Mouse (Mus musculus): ENCODE data around the gene Sugt1. TPM values are rescaled to one million over a fixed set of nuclear protein-coding genes. Genes with fewer than 3 reads are reported as not detected.

The Sugt1 gene
- polyA plus RNA-seq, 1 experiment from 2014 or later, result 106 TPM

DNA sequence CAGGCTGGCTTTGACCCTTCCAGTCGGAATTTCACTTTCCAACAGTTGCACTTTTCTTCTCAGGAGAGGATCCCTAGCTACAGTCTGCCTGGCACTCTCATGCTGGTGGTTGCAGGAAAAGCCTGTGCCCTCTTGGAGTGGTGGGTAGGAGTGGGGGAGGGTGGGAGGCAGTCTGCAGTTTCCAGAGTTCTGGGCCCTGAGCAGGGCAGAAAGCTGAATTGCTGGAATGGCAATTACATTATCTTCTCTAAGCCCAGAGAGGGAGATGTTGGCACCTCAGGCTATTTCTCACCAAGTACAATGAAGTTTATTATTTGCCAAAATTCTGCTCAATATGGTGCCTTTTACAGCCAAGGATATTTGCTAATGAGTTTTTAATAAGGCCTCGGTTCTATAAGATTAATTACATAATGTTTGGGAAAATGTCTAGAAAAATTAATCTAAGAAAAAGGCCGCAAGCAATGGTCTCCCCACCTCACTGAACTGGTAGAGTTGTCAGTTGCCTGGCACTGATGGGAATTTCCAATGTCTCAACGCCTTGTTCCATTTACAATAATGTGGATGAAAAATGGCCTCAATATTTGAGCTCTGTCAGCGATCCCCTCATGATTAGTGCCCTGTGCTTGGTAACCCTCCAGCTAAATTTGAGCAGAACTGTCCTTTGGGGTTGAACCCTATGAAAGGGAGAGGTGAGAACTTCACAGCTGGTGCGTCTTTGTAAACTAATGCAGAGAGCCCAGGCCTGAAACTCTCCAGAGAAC is 71.4 kb downstream of the Sugt1 start:
- 77% methylated on average over 6 of the region's 6 CpGs for WGBS
- Histone ChIP-seq H3K4me1 (ENCODE audit: control insufficient read depth, insufficient read depth, low read length) (peaks cover 13% of the 10 kb centered on the region), H3K27ac (ENCODE audit: low read length) (no peak overlapping the region), H3K9me3 (replicated peaks; ENCODE audit: control insufficient read depth, low read length, poor library complexity, severe bottlenecking) (no peaks in the 10 kb centered on the region), H3K27me3 (ENCODE audit: control insufficient read depth, insufficient read depth, low read depth, low read length) (no peaks in the 10 kb centered on the region), H3K4me2 (ENCODE audit: low read length) (no peak overlapping the region), H3K9ac (ENCODE audit: low read depth, low read length) (no peak overlapping the region), H3K4me3 (ENCODE audit: low read depth, low read length) (no peak overlapping the region), H3K36me3 (ENCODE audit: control insufficient read depth, insufficient read depth, low read length) (no peaks in the 10 kb centered on the region)
- ATAC-seq, result no peak; the same call in 1 of the 2 replicates

DNA sequence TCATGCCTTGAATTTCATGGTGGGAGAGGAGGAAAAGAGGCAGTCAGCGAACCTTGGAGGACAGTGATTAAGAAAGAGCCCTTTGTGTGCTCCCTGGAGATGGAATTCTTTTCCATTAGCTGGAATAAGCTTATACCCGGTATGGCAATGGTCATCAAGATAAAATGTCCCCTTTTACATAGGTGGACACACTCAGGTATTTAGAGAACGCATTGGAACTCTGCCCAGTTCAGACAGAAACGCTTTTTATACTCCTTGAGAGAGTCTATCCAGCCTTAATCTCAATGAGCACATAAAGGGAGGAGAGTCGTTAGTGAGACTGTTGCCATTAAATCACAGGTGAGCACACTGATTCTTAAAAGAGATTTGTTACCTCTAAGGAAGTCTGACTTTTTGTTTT is 73.0 kb downstream of the Sugt1 start:
- Histone ChIP-seq H3K27me3 (ENCODE audit: control insufficient read depth, insufficient read depth, low read depth, low read length) (no peaks in the 10 kb centered on the region), H3K9me3 (replicated peaks; ENCODE audit: control insufficient read depth, low read length, poor library complexity, severe bottlenecking) (no peaks in the 10 kb centered on the region), H3K36me3 (ENCODE audit: control insufficient read depth, insufficient read depth, low read length) (no peaks in the 10 kb centered on the region), H3K4me2 (ENCODE audit: low read length) (no peak overlapping the region), H3K4me1 (ENCODE audit: control insufficient read depth, insufficient read depth, low read length) (peaks cover 13% of the 10 kb centered on the region), H3K4me3 (ENCODE audit: low read depth, low read length) (no peak overlapping the region), H3K27ac (ENCODE audit: low read length) (no peak overlapping the region), H3K9ac (ENCODE audit: low read depth, low read length) (no peak overlapping the region)
- 32% methylated on average over 5 of the region's 5 CpGs for WGBS
- ATAC-seq, result no peak

DNA sequence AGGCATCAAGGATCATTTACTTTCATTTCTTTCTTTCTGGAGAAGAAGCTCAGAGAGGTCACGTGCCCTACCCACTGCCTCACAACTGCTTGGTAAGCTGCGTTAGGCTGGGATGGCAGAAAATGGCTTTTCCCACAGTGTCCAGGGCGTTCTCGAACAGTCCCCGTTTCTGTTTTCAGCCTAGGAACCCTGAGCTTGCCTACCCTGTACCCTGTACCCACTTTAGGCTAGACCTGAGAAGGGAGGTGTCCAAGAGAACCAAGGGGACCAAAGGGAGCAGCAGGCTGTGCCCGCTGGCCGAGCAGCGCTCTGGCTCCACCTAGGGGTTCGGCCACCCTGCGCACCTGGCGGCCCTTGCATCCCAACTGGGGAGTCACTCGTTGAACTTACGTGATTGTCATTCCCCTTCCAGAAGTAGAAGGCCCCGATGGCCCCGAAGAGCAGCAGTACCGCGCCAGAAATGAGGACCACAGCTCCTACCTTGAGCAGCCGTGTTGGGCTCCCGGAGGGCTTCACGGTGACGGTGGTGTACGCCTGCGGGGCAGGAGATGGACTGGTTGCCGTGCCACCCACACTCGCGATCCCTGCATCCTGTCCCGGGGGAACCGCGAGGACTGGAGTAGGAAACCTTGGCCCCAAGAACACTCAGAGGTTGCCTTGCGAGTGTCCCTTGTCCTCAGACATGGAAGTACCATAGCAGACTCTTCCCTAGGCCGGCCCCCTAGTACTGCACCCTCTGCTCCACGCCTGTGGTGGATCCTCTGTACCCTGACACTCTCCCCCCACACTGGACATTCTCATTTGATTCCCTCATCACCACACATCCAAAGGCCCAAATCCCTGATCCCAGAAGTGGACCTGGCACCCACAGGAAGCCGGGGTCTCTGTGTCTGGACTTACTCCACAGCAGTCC is 73.8 kb downstream of the Sugt1 start:
- 20% methylated on average over 33 of the region's 33 CpGs for WGBS
- Histone ChIP-seq H3K9ac (ENCODE audit: low read depth, low read length) (no peak overlapping the region), H3K4me3 (ENCODE audit: low read depth, low read length) (peak overlapping the region; percentile 18)

DNA sequence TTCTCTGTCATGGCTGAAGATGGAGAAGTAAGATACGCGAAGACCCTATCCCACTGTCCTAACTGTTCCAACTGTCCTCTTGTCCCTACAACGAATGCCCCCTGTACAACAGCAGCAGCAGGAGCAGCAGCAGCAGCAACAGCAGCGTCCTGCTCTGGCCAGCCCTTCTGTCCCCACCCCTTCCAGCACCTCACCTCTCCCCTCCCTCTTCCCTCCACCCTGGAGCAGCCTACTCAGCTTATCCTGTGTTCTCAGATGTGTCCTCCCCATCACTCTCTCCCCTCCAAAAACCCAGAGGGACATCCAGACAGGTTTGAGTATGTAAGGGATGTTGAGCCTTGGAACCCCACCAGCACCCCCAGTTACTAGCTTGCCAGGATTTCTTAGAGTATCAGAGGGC is 74.5 kb downstream of the Sugt1 start, which contains the start of gene Cnmd:
TSS of gene Cnmd (minus strand) at position 170 of the 400 bp plus-strand sequence.
- H3K27ac ChIP-seq (ENCODE audit: low read length), result no peak within 1 kb of the TSS
- no peaks in the 10 kb centered on the region for H3K9me3 ChIP-seq (replicated peaks; ENCODE audit: control insufficient read depth, low read length, poor library complexity, severe bottlenecking)
- H3K4me2 ChIP-seq (ENCODE audit: low read length), result peak within 1 kb of the TSS; percentile 51
- no peaks in the 10 kb centered on the region for H3K27me3 ChIP-seq (ENCODE audit: control insufficient read depth, insufficient read depth, low read depth, low read length)
- no peak within 1 kb of the TSS for H3K9ac ChIP-seq (ENCODE audit: low read depth, low read length)
- no peaks in the 10 kb centered on the region for H3K36me3 ChIP-seq (ENCODE audit: control insufficient read depth, insufficient read depth, low read length)
- 67% methylated on average over 4 of the region's 4 CpGs for WGBS
- peaks cover 13% of the 10 kb centered on the region for H3K4me1 ChIP-seq (ENCODE audit: control insufficient read depth, insufficient read depth, low read length)
- H3K4me3 ChIP-seq (ENCODE audit: low read depth, low read length), result peak within 1 kb of the TSS; percentile 18
- ATAC-seq, result no peak

More for the DNA sequence above, 73.8 kb downstream of the Sugt1 start:
- H3K27me3 ChIP-seq (ENCODE audit: control insufficient read depth, insufficient read depth, low read depth, low read length), result no peaks in the 10 kb centered on the region
- peaks cover 13% of the 10 kb centered on the region for H3K4me1 ChIP-seq (ENCODE audit: control insufficient read depth, insufficient read depth, low read length)
- H3K36me3 ChIP-seq (ENCODE audit: control insufficient read depth, insufficient read depth, low read length), result no peaks in the 10 kb centered on the region
- no peaks in the 10 kb centered on the region for H3K9me3 ChIP-seq (replicated peaks; ENCODE audit: control insufficient read depth, low read length, poor library complexity, severe bottlenecking)
- ATAC-seq, result peak; percentile 61; the same call in 1 of the 2 replicates
- H3K27ac ChIP-seq (ENCODE audit: low read length), result no peak overlapping the region
- H3K4me2 ChIP-seq (ENCODE audit: low read length), result peak overlapping the region; percentile 51

DNA sequence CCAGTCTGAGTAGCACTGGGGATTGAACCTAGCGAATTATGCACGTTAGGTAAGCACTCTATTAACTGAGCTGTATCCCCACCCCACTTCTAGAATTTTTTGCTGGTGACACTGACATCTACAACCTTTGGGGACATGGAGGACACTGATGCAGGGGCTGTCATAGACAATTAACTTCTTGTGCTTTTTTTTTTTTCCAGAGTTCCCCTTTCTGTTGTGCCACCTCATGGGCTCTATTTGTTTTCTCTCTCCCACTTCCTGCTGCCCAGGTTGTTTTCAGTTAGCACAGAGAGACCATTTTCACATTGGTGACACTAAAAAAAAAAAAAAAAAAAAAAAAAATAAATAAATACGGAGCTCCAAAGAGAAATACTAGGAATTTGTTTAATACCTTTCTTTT is 83.5 kb downstream of the Sugt1 start:
- WGBS, result 81% methylated on average over 3 of the region's 3 CpGs
- no peak overlapping the region for H3K9ac ChIP-seq (ENCODE audit: low read depth, low read length)
- no peak overlapping the region for H3K4me3 ChIP-seq (ENCODE audit: low read depth, low read length)
- H3K4me2 ChIP-seq (ENCODE audit: low read length), result no peak overlapping the region
- H3K27ac ChIP-seq (ENCODE audit: low read length), result no peak overlapping the region
- H3K36me3 ChIP-seq (ENCODE audit: control insufficient read depth, insufficient read depth, low read length), result no peaks in the 10 kb centered on the region
- H3K4me1 ChIP-seq (ENCODE audit: control insufficient read depth, insufficient read depth, low read length), result no peaks in the 10 kb centered on the region; the same call in 1 of the 2 replicates
- no peak for ATAC-seq
- no peaks in the 10 kb centered on the region for H3K9me3 ChIP-seq (replicated peaks; ENCODE audit: control insufficient read depth, low read length, poor library complexity, severe bottlenecking)
- no peaks in the 10 kb centered on the region for H3K27me3 ChIP-seq (ENCODE audit: control insufficient read depth, insufficient read depth, low read depth, low read length)

DNA sequence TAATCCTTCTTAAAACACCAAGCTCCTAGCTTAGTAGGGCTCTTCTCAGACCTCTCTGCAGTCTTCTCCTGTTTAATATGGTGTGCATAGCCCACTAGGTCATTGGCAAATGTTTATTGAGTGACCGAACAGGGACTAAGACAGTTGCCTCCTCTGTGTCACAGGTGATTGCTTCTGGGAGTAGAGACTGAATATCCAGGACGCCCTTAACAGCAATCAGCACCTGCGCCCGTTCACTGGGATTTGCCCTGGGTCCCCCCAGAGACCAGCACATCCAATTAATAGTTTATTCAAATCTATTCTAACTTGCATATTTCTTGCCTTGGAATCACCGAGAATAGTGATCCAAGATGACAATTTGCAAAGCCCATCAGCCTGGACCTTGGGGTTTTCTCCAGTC is 85.1 kb downstream of the Sugt1 start:
- no peak overlapping the region for H3K27ac ChIP-seq (ENCODE audit: low read length)
- 45% methylated on average over 5 of the region's 5 CpGs for WGBS

DNA sequence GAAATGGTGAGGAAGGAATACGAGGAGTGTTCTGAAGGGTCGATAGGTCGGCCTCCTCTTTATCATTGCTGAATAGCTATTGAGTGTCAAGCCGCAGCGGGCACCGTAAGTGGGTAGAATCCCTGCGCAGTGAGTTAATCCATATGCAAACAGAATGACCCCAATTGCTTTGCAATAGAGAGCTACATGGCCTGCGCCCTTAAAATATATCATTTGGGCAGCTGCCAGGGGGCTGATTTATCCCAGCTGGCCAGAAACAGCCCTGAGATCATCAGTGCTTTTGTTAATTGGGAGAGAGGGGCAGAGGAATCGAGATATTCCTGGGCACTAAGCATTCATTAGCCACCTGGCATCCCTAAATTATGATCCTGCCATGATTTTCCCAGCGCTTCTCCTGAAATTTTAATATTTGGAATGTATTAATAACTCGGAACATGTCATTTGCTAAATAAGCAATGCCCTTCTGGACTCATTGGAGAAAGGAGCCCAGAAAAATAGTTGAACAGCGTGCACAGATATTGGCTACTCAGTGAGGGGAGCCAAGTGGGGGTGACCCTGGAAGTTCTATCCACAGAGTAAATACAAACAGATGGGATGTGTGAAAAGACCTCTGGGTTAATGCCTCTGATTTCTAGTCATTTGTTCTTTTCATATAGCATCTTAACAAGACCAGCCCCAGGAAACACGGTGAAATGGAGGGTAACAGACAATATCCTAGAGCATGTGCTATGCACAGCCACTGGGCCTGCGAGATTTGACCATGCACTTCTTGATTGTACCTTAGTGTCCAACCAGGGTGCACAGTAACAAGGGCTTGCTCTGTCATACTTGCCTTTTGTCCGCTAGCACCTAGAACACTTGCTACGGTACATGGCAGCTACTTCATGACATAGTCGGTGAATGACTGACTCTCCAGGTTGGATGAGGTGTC is 85.9 kb downstream of the Sugt1 start:
- no peaks in the 10 kb centered on the region for H3K27me3 ChIP-seq (ENCODE audit: control insufficient read depth, insufficient read depth, low read depth, low read length)
- no peak for ATAC-seq
- H3K27ac ChIP-seq (ENCODE audit: low read length), result no peak overlapping the region
- no peak overlapping the region for H3K4me2 ChIP-seq (ENCODE audit: low read length)
- H3K4me3 ChIP-seq (ENCODE audit: low read depth, low read length), result no peak overlapping the region
- H3K4me1 ChIP-seq (ENCODE audit: control insufficient read depth, insufficient read depth, low read length), result no peaks in the 10 kb centered on the region; the same call in 1 of the 2 replicates
- 41% methylated on average over 17 of the region's 17 CpGs for WGBS
- H3K9ac ChIP-seq (ENCODE audit: low read depth, low read length), result no peak overlapping the region
- no peaks in the 10 kb centered on the region for H3K36me3 ChIP-seq (ENCODE audit: control insufficient read depth, insufficient read depth, low read length)
- no peaks in the 10 kb centered on the region for H3K9me3 ChIP-seq (replicated peaks; ENCODE audit: control insufficient read depth, low read length, poor library complexity, severe bottlenecking)

More for the DNA sequence above, 85.1 kb downstream of the Sugt1 start:
- H3K9ac ChIP-seq (ENCODE audit: low read depth, low read length), result no peak overlapping the region
- H3K36me3 ChIP-seq (ENCODE audit: control insufficient read depth, insufficient read depth, low read length), result no peaks in the 10 kb centered on the region
- no peaks in the 10 kb centered on the region; the same call in 1 of the 2 replicates for H3K4me1 ChIP-seq (ENCODE audit: control insufficient read depth, insufficient read depth, low read length)
- H3K4me2 ChIP-seq (ENCODE audit: low read length), result no peak overlapping the region
- no peaks in the 10 kb centered on the region for H3K9me3 ChIP-seq (replicated peaks; ENCODE audit: control insufficient read depth, low read length, poor library complexity, severe bottlenecking)
- H3K27me3 ChIP-seq (ENCODE audit: control insufficient read depth, insufficient read depth, low read depth, low read length), result no peaks in the 10 kb centered on the region
- no peak for ATAC-seq
- no peak overlapping the region for H3K4me3 ChIP-seq (ENCODE audit: low read depth, low read length)

DNA sequence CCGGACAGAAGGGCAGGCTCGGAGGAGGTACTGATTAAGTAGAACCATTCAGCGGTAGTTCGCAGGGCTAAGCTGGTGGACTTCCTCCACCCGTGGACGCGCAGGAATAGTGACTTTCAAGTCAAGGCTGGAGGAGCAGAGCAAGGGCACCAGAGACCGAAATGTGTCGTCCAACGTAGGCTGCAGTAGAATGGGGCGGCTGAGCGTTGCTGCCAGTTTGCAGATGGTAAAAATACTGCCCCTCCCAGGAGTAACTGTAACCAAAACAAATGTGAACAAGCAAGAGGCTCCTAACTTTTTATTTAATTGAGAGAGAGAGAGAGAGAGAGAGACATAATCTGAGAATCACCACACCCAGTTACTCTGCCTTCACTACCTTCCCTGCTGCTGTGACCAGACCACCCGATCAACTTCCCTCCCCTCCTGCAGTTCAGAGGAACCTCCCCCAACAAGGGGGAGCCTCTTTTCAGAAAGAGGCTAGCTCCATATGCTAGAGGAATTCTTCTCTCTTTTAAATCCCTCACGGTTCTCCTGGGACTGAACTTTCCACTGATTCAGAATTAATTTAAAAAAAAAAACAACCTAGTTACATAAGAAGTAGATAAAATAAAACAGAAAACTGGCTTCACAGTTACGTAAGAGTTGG is 89.7 kb downstream of the Sugt1 start:
- Histone ChIP-seq H3K4me3 (ENCODE audit: low read depth, low read length) (no peak overlapping the region), H3K27ac (ENCODE audit: low read length) (no peak overlapping the region), H3K4me2 (ENCODE audit: low read length) (no peak overlapping the region), H3K36me3 (ENCODE audit: control insufficient read depth, insufficient read depth, low read length) (no peaks in the 10 kb centered on the region), H3K9me3 (replicated peaks; ENCODE audit: control insufficient read depth, low read length, poor library complexity, severe bottlenecking) (no peaks in the 10 kb centered on the region), H3K27me3 (ENCODE audit: control insufficient read depth, insufficient read depth, low read depth, low read length) (no peaks in the 10 kb centered on the region), H3K9ac (ENCODE audit: low read depth, low read length) (no peak overlapping the region), H3K4me1 (ENCODE audit: control insufficient read depth, insufficient read depth, low read length) (no peaks in the 10 kb centered on the region; the same call in 1 of the 2 replicates)
- 41% methylated on average over 15 of the region's 15 CpGs for WGBS
- ATAC-seq, result no peak
